In the genomic region with DNA sequence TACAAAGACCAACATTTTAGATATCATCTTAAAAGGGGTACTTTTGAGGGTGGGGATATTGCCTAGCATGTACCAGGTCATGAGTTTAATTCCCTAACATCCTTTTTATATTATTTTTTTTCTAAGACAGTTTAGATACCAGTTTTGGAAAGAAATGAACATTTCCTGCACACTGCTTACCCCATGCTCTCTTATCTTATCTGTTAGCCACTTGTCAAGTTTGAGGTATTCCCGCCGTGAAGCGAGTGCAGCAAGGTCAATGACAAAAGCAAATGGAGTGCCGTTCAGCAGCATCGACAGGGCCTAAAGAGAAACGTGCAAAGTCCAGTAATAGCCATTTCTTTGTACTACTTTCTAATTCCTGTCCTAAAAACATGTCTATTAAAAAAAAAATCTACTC, we compare ENCODE assay signal across 21 mouse cellular contexts.
"Had no signal": no experiment of that assay in that cellular context is flagged by ENCODE, and none has a peak within 500 bp of the region (broad histone marks: within the 10 kb centered on the region; RNA-seq: fewer than 3 reads in every experiment).

No protein-coding gene starts in this region.

- H3K27ac ChIP-seq: kidney, embryonic 15.5 days; left cerebral cortex, adult 2 months; liver, embryonic 13.5 days; macrophage; neural tube, embryonic 12.5 days; neural tube, embryonic 15.5 days; stomach, postnatal 0 days had no signal

- H3K27me3 ChIP-seq: kidney, embryonic 15.5 days; liver, embryonic 13.5 days; megakaryocyte, embryonic 14.5 days; neural tube, embryonic 12.5 days; neural tube, embryonic 15.5 days had no signal

- H3K9me3 ChIP-seq: kidney, embryonic 15.5 days; liver, embryonic 13.5 days; megakaryocyte, embryonic 14.5 days; neural tube, embryonic 12.5 days; neural tube, embryonic 15.5 days had no signal

- H3K9ac ChIP-seq: kidney, embryonic 15.5 days; liver, embryonic 13.5 days; neural tube, embryonic 12.5 days; neural tube, embryonic 15.5 days had no signal

- DNase-seq: kidney, adult 11 months; kidney, adult 8-10 months; kidney, postnatal 10 days; kidney, postnatal 36 days; layer of hippocampus, postnatal 36 days; liver, embryonic 13.5 days; lung, adult 2 months; midbrain, embryonic 14.5 days; right cerebral cortex, adult 18-20 months; right cerebral cortex, postnatal 14 days; right cerebral cortex, postnatal 4 days; thymus, adult 2 months; thymus, postnatal 25 days had no signal

- H3K4me2 ChIP-seq: kidney, embryonic 15.5 days; liver, embryonic 13.5 days; midbrain, embryonic 11.5 days; neural tube, embryonic 12.5 days; neural tube, embryonic 15.5 days had no signal

- H3K4me3 ChIP-seq: kidney, embryonic 15.5 days; left cerebral cortex, adult 2 months; liver, embryonic 13.5 days; megakaryocyte, embryonic 14.5 days; neural tube, embryonic 12.5 days; neural tube, embryonic 15.5 days had no signal

- H3K4me1 ChIP-seq: kidney, embryonic 15.5 days; megakaryocyte, embryonic 14.5 days; neural tube, embryonic 12.5 days; neural tube, embryonic 15.5 days had no signal
